Mouse (Mus musculus) mature B cell (primary cell): ENCODE measurements around the gene Zdhhc9.

Experiments used
- in situ Hi-C: fragments of 300-500 bp; cut with MboI; formaldehyde crosslinking; loops from 2 replicates; pipeline ENCODE4 v1.14.3; 2019

The Zdhhc9 gene

DNA sequence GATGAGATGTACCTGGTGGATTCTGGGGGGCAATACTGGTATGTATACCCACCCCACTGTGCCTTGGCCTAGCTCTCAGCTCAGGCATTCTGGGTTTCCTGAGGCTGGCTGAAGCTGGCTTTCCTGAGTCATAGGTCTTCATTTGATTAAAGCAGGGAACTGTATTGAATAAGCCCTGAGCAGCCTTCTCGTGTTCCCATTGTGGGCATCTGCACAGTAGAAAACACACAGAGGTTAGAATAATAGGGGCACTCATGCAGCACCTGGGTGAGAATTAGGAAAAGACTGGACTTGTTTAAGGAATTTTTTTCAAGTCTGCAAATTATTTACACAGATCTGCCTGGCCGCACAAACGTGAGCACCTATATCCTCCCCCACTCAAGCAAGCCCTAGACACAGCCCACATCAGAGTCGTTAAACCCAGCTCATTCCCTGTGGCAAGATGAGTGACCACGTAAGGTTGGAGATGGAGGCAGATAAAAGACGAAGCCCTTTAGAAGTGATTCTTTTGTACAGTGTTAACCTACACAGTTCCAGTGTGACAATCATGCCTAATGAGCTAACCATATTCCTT, 81.7 kb downstream of the Zdhhc9 start:
- in situ Hi-C loops, result no loop called here

DNA sequence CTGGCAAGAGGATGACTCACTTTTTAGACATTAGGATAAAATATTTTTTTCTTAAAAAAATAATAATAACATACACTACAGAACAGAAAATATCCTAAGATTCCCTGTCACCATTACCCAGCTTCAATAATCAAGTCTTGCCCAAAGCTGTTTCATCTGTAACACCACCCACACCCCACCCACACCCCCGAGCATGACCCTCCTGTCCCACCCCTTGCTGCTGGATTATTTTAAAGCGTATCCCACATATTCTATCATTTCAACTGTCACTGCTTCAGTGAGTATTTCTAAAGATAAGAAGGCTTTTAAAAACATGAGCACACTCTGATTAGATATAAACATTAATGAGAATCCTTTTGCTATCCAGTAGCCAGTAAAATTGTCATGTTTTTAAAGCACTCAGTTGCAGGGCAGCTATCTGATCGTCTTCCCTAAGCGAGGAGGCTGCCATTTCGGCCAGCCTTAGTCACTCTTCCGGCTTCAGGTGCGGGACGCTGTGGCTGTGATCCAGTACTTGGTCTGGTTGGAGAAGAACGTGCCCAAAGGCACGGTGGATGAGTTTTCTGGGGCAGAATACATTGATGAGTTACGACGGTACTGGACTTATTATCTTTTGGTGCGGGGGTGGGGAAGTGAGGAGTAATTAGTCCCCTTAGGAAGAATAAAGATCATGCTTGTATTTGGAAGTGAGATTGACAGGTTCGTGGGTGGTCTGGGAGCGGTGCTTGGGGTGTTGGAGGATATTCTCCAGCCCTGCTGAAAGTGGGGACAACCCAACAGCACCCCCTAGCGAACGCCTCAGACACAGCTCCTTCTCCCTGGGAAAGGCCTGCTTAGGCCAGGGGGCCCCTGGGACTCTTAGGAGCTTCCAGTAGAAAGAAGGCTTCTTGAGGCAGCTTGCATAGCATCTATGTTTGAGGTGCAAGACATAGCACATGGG, 84.3 kb downstream of the Zdhhc9 start:
- in situ Hi-C loops, result no loop called here
